Mouse (Mus musculus) adrenal gland, postnatal 4 days (tissue): ENCODE results near the gene Ephb2. TPM values are rescaled to one million over a fixed set of nuclear protein-coding genes. Genes with fewer than 3 reads are reported as not detected.
A peak's percentile ranks its signal among the peaks of the same experiment; 100 is the strongest.

Experiments
- DNase-seq, 2 experiments: peaks; one replicate each; pipeline ENCODE4 v3.0.0; 2021 to 2022; ENCODE audit warnings: low spot score in 2 of 2, mixed read lengths in 2 of 2
- long read RNA-seq, 2 experiments: library from polyadenylated mRNA; stranded (forward); transcript quantifications; one replicate each; pipeline ENCODE4 v2.0.0; 2021
- total RNA-seq, 2 experiments: library from RNA; stranded (reverse); gene quantifications; 2 replicates each; pipeline ENCODE4 v1.2.3; 2021

Gene Ephb2
- 10 to 100 TPM; 16.9 to 21.2 TPM for total RNA-seq
- long read RNA-seq, experiment 1, full-length matches to known transcripts, result 1 of 5 reads
- long read RNA-seq, experiment 1, partial matches to known transcripts, result 0 of 5 reads
- long read RNA-seq, experiment 1, other reads (novel, unspliced or antisense), result 4 of 5 reads
- long read RNA-seq, experiment 2, full-length matches to known transcripts, result 4 of 13 reads
- long read RNA-seq, experiment 2, partial matches to known transcripts, result 6 of 13 reads
- long read RNA-seq, experiment 2, other reads (novel, unspliced or antisense), result 3 of 13 reads

DNA sequence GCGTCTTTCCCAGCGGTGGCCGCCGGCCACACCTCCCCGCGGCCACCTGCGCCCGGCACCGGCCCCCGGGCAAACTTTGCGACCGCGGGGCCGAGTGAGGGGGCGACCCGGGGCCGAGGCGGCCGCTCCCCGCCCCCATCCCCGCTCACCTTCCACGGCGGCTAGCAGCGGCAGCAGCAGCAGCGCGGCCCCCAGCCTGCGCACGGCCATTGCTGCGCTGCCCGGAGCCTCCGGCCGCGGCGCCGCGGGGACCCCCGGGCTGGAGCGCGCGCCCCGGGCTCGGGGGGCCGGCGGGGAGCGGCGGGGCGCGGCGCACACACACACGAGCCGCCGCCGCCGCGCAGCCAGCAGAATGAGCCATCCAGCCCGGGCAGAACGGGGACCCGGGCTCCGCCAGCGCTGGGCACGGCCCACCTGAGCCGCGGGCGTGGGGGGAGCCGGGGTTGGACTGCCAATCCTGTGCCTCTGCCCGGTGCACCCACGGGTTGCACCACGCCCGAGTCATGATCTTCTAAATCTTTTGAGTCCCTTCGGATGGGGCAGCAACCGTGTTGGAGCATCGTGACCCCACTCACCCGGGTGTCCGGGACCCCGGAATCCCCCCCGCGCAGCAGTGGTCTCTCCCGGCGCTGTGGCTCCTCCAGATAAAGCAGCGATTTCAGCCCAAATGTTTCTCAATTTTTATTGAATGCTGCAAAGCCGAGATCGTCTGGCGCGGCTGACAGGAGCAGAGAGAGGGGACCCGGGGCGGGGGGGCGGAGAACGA lies at the start of gene Ephb2:
TSS of gene Ephb2 (minus strand) at position 368 of the 766 bp plus-strand sequence.
- DNase-seq, result peak; percentile 42 to 55

- DNase-seq, result no peak
Measured at GRCm38 (mm10) chr4:136878601-136879000, 42.8 kb upstream of the Ephb2 start.

DNA sequence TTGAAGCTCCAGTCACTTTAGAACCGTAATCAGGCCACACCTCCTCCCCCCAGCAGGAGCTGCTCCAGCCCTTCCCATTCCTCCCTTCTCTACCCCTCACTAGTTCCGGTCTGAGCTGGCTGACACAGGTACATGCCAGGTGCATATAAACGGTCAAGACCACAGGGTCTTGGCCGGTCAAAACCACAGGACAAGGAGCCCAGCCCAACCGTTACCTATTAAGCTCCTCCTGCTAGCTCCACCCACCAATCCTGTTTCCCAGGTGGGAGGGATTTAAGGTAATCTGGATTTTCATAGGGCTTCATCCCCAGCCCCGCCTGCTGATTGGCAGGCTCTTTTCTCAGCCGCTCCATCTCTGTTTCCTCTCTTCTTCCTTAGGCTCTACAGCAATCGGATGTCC lies 42.4 kb upstream of the Ephb2 start:
- DNase-seq, result no peak

- DNase-seq, result peak in 1 of 2 experiments; percentile 37
Measured at GRCm38 (mm10) chr4:136876971-136877370, 41.2 kb upstream of the Ephb2 start.

GRCm38 (mm10) chr4:136875012-136875411 lies 39.2 kb upstream of the Ephb2 start:
- DNase-seq, result no peak

GRCm38 (mm10) chr4:136868371-136868770 lies 32.6 kb upstream of the Ephb2 start:
- no peak for DNase-seq

DNA sequence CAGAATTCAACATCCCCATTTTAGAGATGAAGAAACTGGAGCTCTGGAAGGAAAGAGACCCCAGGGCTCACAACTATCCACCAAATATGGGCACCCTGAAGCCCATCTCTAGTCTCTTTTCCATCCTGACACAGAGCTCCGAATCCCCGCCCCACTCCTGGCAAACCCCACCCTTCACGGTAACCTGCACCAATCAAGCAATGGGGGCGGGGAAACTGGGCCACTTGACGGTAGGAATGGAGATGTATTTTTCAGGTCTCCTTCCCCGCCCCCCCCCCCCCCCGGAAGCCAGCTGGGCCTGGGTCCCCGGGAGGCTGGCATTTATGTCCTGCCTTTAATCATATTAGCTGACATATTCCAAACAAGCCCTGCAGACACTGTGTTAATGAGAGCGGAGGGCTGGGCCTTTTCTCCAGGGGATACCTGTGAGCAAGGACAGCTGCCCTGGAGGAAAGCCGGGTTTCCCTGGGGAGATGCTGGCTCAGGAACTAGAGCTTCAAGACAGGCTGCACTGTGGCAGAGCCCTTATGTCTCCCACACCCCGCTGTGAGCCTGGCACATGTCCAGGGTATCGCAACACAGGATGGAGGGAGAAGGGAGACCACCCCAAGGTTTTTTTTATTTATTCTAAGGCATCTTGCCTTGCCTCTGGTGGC lies 32.0 kb upstream of the Ephb2 start:
- no peak for DNase-seq

- DNase-seq, result no peak
Measured at GRCm38 (mm10) chr4:136865531-136865930, 29.7 kb upstream of the Ephb2 start.

DNA sequence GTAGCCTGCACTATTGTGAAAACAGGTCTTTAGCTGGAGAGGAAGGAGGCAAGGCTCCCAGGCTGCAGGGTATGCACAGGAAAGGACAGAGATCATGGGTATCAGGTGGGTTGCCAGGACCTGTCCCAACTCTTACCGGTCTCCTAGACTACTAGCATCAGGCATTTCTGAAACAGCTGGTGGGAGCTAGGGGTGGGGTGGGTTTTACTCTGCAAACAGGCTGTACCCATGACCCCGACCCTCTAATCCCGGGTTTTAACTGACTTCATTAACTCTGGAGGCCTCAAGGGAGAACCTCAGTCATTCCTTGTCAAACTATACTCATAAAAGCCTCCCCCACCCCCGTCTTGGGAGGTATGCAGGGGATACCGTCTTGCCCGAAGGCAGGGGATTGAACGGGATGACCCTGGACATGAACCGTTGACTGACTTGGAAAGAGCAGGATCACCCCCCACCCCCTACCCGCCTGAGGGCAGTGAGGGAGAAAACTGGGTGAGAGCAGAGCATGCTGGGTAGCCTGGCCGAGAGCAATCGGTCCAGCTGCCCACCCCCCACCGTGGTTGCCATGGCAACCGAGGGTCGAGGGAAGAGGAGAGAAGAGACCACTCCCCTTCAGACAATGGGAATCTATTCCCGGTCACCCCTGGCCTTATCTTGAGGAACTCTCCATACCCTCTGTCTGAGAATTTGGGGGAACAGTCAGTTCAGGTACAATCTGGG lies 29.1 kb upstream of the Ephb2 start:
- no peak for DNase-seq

DNA sequence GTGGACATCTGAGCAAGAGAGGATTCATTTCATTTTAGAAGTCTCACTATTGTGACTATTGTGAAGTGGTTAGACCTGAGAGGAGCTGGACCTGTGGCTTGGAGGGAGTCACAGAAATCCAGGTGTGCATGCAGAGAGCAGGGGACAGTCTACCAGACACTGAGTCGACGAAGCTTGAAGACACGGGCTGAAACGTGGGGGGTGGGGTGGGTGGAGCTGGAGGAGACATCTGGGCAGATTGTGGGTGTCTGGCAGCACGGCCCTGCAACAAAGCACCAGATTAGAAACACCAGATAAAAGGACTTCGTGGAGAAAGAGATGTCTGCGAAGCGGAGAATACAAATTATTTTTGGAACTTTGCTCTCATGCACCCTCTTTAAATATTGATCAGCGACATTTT lies 27.7 kb upstream of the Ephb2 start:
- no peak for DNase-seq

DNA sequence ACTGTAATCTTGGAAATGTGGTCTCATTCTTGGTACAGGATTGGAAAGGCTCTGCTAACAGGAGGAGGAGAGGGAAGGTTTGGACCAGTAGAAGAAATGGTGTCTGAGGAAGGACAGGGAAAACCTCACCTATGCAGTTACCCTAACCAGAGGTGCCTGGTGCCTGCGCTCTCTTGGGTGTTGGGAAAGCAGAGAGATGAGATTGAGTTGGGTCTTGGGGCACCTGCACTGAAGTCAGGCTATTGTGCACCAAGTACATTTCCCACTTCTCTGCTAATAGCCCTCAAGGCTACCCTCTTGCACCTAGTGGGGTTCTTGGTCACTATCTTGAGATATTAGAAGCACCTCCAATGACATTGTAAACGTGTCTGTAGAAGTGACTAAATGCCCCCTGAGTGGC lies 26.6 kb upstream of the Ephb2 start:
- no peak for DNase-seq

DNA sequence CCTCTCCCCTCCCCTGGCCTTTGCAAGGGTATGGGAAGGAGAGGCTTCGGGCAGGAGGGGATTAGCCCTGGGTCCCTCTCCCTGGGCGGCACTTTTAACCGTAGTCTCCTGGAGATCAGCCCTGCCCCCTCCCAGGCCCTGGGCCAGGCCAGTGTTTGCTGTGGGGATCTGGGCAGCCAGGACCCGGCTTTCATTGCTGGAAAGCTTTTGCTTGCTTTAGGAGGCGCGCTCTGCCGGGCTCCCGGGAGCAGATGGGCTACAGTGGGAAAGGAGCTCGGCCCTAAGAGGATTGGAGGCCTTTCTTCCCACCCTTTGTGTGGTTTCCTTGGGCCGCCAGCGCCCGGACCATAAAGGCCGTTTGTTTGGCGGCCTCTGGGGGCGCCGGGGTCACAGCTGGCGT lies 26.0 kb upstream of the Ephb2 start:
- DNase-seq, result no peak

DNA sequence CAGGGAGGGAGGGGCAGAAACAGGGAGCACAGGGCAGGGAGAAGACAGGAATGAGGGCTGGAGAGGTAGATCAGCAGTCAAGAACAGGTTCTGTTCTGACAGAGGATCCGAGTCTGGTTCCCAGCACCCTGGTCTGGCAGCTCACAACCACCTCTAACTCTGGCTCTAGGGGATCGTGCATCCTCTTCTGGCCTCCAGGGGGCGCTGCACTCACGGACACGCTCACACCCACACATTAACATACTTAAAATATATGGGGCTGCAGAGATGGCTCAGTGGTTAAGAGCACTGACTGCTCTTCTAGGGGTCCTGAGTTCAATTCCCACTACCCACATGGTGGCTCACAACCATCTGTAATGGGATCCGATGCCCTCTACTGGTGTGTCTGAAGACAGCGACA lies 24.2 kb upstream of the Ephb2 start:
- DNase-seq, result no peak

DNA sequence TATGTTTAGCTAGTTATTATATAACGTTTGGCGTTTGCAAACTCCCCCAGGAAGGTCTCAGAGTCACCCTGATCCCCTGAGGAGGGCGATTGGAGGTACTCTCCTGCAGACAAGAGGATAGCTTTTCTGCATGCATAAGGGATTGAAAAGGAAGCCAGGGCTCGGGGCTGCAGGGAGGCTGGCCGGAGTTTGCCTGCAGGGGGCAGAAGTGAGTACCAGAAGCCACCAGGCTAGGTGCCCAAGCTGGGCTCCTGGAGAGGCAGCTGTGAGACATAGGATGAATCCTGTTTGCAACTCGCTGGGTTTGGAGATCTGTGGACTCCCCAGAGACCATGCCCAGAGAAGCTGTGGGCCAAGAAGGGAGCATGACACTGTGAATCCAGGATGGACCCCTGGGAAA lies 19.3 kb upstream of the Ephb2 start:
- DNase-seq, result no peak

GRCm38 (mm10) chr4:136852989-136853388 lies 17.2 kb upstream of the Ephb2 start:
- no peak for DNase-seq

DNA sequence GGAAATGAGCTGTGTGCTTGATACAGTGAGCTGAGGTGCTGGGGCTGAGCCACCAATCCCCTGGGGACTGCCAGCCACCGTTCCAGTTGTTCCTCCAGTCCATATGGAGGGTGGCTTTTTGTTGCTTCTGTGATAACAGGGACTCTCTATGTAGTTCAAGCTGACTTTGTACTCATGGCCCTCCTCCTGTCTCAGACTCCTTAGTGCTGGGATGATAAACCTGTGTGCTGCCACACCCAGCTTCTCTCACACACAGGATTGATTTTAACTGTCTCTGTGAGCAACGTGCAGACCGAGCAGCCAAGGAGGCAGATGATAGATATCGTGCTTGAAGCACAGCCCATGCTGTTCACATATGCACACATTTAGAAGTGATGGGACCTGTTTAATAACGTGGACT lies 16.3 kb upstream of the Ephb2 start:
- DNase-seq, result no peak

DNA sequence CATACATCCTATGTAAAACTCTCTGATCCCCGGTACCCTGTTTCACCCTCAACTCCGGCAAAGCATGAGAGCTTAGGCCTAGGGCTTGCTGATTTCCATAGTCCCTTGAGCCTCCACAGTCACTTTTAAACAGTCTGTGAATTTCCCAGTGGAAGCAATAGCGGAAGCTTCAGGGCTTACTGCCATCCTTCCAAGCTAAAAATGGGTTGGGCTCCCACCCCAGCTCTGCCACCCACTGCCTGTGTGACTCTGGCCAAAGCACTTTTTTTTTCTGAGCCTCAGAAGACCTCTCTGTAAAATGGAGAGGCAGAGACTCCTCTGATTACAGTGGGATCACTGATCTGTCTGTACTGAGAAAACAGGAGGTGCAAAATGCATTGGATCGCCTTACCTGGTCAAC lies 12.8 kb upstream of the Ephb2 start:
- DNase-seq, result no peak

DNA sequence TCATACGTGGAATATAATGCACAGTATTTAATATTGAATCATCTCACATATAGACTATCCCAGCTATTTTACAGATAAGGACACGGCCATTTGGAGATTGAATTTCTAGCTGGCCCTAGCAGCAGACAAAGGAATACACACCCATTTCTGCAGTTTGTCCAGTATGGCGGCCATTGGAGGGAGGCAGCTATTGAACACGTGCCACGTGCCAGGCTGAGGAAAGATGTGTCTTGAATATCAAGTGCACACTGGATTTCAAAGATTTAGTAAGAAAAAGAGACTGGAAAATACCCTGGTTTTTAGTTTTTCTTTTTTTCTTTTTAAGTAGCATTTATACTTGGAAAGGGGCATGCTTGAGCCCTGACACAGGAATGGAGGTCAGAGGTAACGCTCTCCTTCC lies 11.4 kb upstream of the Ephb2 start:
- no peak for DNase-seq

- DNase-seq, result no peak
Measured at GRCm38 (mm10) chr4:136842802-136843201, 7.0 kb upstream of the Ephb2 start.

GRCm38 (mm10) chr4:136842033-136842432 lies 6.2 kb upstream of the Ephb2 start:
- no peak for DNase-seq

DNA sequence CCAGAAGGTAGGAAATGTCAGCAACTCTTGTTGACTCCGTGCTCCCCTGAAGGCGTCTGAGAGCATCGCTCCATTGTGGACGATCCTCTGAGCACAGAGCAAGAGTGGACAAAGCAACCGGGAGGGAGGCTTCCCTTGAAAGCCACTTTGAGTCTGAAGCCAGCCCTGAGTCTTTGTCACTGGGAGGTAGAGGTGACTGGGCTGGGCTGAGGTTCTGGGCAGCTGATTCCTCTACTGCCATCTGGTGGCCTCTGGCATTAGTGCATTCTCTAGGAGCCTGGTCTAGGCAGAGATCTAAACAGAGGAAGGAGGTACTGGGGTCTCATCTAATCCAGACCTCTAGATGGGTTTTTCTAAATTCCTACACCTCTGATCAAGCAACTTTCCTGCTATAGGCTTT lies 5.3 kb upstream of the Ephb2 start:
- DNase-seq, result peak; percentile 53 to 63

DNA sequence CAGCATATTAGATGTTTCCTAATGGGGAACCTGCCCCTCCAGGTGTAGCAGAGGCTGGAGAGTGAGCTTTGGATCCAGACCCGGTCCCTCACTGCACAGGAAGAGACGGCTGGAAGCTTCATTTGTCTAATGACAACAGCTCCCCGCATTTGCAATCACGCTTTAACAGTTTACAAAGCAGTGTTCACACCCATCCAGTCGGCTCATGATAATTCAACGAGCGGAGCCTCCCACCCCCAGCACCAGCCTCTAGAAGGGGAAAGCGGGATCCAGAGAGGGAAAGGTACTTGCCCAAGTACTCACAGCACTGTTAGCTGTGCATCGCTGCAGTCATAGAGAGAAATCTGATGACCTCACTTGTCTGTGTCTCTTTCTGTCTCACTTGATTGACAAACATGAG lies 2.7 kb upstream of the Ephb2 start:
- DNase-seq, result no peak
